Mouse (Mus musculus) brain, adult 2 months (tissue): Measurements from ENCODE around the gene Tspyl3.

Experiments used
- DNase-seq: peaks from one replicate; pipeline ENCODE4 v3.0.0; 2011; ENCODE audit warnings: low read depth, low spot score

The Tspyl3 gene

DNA sequence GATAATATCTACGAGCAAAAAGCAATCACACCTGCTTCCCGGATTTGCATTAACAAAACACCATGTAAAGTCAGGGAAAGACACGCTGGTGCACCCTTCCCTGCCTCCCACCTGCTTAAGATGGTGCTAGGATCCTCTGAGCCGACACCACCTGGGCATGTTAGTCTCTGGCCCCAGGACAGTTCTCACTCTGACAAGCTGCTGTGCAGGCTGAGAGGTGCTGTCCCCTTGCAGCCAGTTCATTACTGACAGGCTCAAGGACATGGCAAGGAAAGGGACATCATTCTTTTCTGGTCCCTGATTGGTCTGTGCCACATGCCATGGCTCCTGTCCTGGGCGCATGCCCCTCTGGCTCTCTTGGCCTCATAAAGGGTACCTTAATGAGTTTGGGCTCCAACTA, 3.3 kb upstream of the Tspyl3 start:
- no peak for DNase-seq

DNA sequence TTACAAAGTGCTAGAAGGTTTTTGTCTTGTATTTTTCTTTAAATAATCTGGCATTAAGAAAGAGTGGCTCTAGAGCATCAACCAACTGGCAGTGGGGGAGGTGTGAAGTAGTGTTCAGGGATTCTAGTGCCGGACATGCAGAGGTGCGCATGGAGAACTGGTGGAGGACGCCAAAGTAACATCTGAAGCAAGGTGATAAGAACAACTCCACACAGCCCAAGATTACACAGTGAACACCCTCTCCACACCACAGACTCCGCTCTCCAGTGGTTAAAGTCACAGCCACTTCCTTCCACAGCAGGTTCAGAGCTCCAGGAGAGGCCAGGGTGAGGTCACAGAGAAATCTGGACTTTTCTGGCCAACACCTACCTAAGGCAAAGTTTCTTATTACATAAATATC, 2.7 kb upstream of the Tspyl3 start:
- no peak for DNase-seq

- no peak for DNase-seq
Observed at GRCm38 (mm10) chr2:153225595-153225953, 333 bp upstream of the Tspyl3 start.

GRCm38 (mm10) chr2:153222566-153222965, 2.7 kb downstream of the Tspyl3 start:
- DNase-seq: no peak

DNA sequence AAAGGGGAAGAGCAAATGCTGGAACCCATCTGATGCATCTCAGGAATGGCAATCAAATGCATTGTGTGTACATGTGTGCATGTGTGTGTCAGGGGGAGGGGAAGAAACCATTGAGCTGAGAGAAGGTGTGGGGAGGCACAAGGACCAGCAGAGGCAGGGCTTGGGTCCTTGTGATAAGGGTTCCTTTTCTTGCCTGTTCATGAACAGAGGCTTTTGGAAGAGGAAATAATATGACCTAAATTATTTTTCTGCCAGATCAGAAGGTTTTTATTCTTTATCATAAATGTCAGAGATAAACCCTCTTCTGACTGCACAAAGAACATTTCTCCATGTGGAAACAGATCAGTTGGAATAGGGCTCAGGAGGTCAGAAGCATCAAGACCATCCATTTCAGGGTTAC, 3.1 kb downstream of the Tspyl3 start:
- DNase-seq: no peak

DNA sequence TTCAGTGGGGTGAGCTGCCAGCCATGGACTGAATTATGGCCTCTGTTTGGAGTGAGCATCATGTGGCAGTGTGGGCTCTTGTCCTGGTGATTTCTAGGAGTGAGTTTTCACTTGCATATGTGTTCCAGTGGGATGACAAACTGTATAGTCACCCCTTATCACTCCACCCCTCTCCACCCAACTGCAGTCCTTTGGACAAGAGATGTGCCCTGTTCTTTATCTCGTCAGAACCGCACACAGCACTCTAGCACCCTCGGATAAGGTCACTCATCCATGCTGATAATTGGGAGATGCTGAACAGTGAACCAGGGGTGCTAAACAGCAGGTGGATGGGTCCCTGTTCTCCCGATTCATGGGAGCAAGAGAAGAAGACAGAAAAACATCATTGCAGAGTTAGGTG, 3.6 kb downstream of the Tspyl3 start:
- DNase-seq: no peak

GRCm38 (mm10) chr2:153218516-153218915, 6.7 kb downstream of the Tspyl3 start:
- no peak for DNase-seq

DNA sequence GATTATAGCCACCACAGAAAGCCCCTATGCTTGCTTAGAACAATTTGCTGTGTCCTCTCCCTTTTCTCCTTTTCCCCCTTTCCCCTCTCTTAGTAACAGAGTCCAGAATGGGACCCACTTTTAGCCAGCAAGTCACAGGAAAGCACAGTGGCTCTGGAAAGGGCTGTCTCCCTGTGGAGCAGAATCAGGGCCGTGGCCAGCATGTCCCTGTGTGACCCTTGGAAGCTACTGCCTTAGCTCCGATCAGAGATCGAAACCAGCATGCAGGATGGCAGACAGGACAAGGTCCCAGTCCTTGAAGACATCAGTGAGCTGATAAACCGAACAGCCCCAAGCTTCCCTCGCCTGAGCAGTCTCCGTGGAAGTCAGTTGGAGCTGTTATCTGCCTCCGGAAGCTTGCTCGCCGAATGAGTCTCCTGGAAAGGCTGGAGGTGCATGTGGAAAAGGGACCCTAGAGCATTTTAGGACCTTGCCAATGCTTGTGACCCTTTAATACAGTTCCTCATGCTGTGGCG, 7.4 kb downstream of the Tspyl3 start:
- no peak for DNase-seq

DNA sequence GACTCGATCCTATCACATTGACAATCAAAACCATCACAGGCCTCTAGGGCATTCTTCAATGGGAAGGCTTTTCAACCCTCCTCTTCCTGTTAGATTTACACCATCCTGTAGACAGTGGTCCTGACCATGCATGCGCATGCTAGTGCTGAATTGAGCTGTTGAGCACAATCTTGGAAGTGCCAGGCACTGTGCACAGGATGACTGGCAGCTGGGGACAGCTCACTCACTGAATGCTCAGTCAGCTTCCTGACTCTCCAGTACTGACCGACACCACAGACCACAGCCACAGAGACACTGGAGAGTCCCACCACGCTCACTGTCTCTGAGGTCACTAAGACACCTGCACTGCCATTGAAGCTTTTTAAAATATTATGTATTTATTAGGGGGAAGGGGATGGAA, 9.8 kb downstream of the Tspyl3 start:
- no peak for DNase-seq

- DNase-seq: no peak
Observed at GRCm38 (mm10) chr2:153214771-153215259, 10.4 kb downstream of the Tspyl3 start.

- DNase-seq: no peak
Observed at GRCm38 (mm10) chr2:153213351-153213750, 11.9 kb downstream of the Tspyl3 start.

GRCm38 (mm10) chr2:153211451-153211850, 13.8 kb downstream of the Tspyl3 start:
- no peak for DNase-seq

DNA sequence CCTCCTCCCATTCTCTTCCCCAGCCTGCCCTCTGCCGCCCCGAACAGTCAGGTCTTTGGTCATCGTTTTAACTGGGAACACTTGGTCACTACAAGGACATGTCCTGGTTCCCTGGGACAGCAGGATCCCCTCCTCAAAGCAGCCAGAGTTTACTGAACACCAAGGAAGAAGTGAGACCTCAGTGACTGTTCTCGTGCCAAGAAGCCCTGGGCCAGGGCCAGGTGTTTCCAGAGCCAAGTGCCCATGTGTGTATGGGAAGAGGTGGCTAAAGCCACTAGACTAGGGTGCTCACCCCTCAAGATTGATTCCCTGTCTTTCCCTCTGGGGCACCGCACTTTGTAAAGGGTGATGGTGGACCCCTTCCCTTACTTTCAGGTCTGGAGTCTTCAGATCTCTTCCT, 16.0 kb downstream of the Tspyl3 start:
- DNase-seq: no peak

DNA sequence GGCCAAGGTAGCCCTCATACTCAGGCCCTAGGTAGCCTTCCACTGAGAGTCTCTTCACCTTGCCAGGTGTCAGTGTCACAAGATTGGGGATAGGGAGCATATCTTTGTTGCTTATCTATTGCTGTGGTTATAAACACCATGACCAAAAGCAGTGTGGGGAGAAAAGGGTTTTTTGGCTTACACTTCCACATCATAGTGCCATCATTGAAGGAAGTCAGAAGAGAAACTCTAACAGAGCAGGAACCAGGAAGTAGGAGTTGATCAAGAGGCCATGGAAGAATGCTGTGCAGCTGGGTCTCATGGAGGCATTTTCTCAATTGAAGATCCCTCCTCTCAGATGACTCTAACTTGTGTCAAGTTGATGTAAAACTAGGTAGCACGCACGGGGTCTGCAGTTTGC, 17.1 kb downstream of the Tspyl3 start:
- DNase-seq: no peak

- DNase-seq: no peak
Observed at GRCm38 (mm10) chr2:153202766-153203165, 22.5 kb downstream of the Tspyl3 start.

DNA sequence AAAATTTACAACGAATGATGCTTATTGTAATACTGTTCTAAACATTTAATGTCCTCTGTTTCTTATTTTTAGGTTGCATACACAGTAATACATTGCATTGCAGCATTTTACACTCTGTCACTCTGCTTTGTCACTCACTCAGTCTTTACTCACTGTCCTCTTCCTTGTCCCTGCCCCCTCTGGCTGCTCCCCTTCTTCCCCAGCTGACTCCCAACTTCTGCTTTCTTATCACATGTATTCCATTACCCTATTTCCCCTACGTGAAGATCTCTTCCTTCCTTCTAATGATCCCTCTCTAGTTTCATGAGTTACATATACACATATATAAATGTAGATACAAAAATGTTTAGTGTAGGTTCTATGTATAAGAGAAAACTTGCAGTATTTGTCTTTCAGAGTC, 26.1 kb downstream of the Tspyl3 start:
- DNase-seq: no peak

- no peak for DNase-seq
Observed at GRCm38 (mm10) chr2:153198485-153198884, 26.8 kb downstream of the Tspyl3 start.

- DNase-seq: no peak
Observed at GRCm38 (mm10) chr2:153194255-153194654, 31.0 kb downstream of the Tspyl3 start.

DNA sequence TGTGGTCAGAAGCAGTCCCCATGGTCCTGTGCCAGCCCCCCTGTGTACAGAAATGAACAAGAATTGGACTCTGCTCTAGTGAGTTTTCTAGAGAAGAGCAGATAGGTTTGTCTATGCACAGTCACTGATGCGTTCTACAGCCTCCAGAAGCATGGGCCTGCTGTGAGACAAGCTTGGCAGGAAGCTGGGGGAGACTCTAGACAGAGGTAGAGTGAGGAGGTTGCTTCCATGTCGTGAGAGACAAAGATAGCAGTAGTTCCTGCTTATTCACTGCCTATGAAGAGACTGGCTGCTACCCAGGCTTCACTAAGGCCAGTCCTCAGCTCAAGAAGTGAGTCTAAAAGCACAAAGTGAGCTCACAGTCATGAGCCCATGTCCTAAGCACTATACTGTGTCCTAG, 34.0 kb downstream of the Tspyl3 start:
- DNase-seq: peak; percentile 67

DNA sequence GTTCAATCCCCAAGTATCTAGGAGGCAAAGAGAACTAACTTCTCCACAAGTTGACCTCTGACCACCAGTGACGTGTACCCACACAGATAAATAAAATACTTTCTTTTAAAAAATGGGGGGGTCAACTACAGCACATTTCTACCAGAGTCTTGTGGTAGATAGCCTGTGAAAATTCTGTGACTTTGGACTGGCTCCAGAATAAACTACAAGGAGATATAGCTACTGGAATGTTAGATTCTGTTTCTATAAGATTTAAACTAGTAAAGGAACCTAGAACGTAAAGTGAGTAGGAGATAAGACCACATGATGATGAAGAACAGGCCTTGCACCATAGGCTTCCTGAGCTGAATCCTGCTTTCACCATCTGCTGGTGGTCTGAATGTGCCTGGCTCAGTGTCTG, 37.4 kb downstream of the Tspyl3 start:
- no peak for DNase-seq

GRCm38 (mm10) chr2:153186176-153186591, 39.1 kb downstream of the Tspyl3 start:
- DNase-seq: peak; percentile 75

DNA sequence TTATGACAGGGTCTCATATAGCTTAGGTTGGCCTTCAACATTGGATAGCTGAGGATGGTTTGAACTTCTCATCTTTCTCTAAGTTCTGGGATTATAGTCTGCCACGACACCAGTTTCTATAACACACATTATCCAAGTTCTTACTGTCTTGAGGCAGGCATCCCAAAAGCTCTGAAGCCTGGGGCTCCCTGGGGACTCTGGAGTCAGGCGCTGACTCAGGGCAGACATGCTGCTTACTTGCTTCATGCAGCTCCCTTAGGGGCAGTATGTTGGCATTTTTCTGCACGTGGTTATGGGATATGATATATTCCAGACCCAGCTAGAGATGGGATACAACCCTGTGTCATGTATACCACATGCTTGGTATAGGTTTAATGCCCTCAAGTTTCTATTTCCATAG, 45.3 kb downstream of the Tspyl3 start:
- DNase-seq: no peak

DNA sequence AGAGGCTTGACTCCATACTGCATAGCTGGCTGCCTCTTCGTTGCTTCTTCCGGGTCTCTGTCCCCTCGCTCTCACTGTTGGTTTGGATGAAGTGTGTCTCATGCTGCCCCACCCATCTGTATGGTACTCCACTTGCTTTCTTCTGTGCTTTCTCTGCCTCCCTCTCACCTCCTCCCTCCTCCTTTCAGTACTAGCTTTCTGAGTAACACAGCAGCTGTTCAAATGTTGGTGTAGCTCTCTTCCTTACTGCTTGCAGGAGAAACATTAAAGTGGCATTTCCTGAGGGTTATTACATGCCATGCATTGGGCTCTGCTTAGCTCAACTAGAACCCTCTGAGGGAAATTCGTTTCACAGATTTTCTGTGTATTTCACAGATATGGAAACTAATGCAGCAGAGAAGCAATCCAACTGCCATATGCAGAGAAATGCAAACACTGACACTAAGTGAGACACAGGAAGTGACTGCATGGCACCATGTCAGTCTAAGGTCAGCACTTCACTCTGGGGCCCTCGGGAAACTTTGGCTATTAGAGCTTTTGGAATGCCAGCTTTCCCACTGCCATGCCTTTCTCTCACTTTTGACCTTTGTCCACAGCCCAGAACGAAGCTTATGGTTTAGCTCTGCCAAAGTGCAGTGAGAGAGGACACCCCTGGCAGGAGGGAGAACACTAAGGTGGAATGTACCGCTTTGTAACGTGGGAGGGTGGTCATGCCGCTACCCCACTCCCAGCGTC, 45.9 kb downstream of the Tspyl3 start:
- peak; percentile 72 for DNase-seq

DNA sequence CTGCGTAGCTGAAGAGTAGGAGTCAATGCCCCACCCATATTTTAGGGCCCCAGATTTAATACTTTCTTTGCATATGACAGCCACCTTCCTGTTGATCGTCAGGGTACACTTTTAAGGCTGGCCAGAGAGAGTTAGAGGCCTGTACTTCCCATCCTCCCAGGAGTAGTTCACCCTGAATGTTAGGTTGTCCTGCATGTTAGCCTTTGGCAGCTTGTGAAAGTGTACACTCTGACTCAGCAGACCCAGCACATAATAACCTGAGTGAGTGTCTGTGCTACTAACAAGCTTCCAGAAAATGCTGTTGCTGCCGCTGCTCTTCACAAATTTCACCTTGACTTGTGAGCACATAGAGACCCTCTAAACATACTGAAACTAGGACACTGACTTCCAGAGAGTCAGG, 48.1 kb downstream of the Tspyl3 start:
- no peak for DNase-seq
